Mouse (Mus musculus) right cerebral cortex, postnatal 10 days (tissue): ENCODE results near the gene Tmem178.
A peak's percentile ranks its signal among the peaks of the same experiment; 100 is the strongest.

Source experiments
- DNase-seq, 2 experiments: peaks; one replicate each; pipeline ENCODE4 v3.0.0; 2021; ENCODE audit warnings: low spot score in 2 of 2

The Tmem178 gene

DNA sequence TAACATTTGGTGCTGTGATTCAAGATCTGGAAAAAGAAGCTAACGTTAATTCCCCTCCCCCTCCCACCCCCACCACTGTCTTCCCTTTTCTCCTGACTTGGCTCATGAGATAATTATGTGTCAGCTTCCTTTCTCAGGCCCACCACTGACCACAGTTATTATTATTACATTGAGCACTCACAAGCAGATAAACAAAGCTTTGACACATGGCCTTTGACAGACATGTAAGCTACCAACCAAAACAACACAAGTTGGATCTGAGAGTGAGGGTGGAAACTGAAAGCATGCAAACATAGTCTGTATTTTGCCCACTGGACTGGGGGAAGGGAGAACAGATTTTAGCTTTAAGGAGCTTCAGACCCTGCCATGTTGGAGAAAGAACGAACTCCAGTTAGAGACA lies 52.8 kb downstream of the Tmem178 start:
- DNase-seq: no peak

GRCm38 (mm10) chr17:80998958-80999357 lies 54.5 kb downstream of the Tmem178 start:
- DNase-seq: no peak

DNA sequence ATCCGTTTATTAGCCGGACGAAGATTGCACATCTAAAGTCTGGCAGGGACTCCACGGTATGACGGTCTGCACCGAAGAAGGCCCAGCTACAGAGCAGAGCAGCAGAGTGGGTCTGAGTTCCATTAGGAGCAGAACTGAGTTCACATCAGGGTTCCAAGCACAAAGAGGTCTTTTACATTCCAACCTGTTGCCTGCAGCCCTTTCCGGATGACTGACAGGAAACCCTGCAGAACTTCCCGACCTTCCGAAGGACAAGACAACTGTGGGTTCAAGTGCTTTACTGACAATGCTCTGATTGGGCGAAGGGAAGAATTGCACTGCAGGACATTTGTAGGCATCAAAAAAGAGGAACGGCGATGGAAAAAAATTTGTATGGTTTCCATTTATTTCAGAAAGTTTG lies 56.6 kb downstream of the Tmem178 start:
- no peak for DNase-seq

DNA sequence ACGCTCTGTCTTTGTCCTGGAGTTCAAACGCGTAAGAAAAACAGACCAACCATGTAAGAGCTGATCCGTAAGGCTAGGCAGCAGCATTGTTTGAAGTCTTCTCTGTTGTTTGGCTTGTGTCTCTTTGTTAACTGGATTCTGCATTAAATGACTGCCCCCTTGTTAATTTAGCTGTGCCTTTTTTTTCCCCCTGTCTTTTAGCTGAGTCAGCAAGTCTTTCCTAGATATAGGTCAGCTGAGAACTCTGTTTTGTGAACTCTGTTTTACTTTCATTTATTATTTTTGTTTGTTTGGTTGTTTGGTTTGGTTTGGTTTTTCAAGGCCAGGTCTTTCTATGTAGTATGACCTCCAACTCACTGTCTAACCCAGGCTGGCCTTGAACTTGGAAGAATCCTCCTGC lies 57.2 kb downstream of the Tmem178 start:
- DNase-seq: no peak

DNA sequence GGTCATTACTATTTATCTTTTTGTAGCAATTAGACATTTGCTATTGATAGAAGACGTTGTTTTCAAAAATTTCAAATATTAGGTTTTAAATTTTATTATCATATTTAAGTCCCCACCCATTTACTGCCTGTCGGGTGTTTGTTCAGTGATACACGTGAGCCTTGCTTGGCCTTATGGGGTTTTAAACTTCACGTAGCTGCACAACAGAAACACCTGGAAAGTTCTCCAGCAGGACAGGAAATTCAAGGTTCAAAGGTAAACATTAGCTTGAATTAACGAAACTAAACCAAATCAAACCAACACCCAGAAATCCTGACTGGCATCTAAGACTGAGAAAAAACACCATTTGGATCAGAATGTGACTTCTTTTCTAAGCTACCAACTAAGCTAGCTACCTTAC lies 57.7 kb downstream of the Tmem178 start:
- DNase-seq: no peak

DNA sequence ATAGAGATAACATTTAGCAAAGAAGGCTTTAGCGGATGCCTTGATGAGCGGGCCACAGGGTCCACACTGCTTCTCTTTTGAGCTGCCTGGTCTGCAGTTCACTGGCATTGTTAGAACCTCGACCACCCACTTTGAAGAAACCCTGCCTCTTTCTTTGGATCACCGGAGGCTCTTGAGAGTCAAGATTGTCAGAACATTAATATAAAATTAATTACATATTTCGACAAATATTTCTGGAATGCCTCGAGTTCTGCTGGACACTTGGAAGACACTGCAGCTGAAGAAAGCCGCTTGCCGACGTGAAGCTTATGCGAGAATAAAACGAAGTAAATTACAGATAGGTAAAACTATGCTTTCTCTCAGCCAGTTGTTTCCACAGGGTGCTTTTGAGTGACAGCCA lies 60.0 kb downstream of the Tmem178 start:
- DNase-seq: no peak

DNA sequence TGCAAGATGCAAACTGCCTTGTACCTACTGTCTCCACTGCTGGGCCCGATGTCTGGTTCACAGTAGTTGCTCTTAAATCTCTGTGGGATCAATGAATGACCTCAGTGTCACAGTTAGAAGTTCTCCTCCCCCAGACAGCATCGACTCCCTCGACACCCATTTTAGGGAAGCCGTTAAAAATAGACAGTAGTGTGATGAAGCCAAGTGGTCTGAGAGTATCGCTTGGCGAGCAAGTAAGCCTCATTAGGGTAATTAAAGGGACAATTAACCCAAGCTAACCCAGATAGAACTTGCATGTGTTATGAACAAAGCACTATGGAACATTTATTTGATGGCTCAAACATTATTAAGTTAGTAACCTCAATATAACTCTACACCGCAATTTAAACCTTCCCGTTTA lies 60.9 kb downstream of the Tmem178 start:
- DNase-seq: no peak

GRCm38 (mm10) chr17:81009112-81009511 lies 64.7 kb downstream of the Tmem178 start:
- no peak for DNase-seq

DNA sequence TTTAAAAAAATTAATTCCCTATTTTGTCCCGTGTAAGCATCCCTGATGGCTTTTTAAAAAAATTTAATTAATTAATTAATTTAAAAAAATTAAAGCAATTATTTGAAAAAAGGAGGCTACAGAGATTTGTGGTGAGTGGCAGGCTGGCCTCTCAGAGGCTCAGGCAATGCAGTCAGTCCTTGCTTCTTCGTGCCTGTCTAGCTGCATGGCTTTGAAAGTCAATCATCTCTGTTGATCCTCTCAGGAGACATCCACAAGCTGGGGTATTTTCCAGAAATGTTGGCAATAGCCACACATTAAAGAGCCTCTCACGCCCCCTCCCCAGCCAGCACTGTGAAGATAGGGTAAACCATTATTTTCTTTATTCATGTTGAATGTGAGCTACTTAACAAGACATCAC lies 65.8 kb downstream of the Tmem178 start:
- no peak for DNase-seq

DNA sequence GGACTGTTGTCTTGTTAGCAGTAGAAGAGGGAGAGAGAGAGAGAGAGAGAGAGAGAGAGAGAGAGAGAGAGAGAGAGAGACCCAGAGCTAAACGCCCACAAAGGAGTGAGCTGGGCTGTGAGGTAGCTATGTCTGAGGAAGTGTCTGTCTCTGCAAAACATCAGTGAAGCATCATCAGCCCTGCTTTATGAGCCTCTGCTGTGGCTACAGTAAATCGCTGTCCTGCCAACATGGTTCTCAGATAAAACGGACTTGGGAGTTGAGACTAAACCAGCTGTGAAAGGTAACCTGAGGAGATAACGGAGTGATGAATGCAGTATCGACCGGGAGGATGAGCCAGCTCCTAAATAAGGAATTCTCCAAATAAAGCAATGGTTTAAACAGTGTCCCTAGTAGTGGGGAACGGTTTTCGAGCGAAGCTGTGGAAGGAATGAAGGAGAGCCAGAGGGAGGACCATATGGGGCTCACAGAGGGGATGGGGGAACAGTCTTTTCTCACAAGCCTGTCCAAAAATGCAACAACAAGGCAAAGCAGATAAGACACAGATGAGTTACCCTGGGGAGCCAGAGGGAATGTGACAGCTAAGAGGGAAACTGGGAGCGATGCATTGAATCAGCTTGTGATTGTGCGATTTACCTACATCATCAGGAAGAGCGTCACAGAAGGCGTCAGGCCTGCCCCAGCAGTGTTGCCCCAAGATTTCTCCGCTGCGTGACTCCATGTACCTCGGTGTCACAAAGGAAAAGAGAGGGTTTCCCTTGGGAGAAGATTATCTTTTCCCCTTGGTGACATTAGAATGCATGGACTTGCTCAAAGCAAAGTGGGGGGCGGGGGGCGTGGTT lies 66.6 kb downstream of the Tmem178 start:
- DNase-seq: peak; percentile 59 to 70

GRCm38 (mm10) chr17:81015814-81016447 lies 71.5 kb downstream of the Tmem178 start:
- DNase-seq: peak; percentile 67 to 69

DNA sequence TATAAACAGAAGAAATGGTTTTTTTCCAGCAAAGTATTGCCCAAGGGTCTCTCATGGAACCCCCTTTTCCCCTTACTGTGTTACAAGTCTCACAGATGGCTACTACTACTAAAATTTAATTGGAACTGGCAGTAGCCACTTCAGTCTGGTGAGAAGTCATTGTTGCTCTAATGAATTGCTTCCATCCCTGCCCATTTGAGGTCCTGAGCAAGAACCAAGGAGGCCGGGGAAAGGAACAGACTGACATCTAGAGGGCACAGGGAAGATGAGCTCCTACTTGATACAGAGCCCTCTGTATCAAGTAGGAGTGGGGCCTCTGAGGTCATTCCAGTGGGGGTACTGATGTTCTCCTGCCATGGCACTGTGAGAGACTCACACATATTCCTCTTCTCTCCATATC lies 72.7 kb downstream of the Tmem178 start:
- no peak for DNase-seq

GRCm38 (mm10) chr17:81027331-81027730 lies 82.9 kb downstream of the Tmem178 start:
- DNase-seq: no peak

GRCm38 (mm10) chr17:81031830-81032442 lies 87.5 kb downstream of the Tmem178 start:
- DNase-seq: no peak

GRCm38 (mm10) chr17:81032957-81033356 lies 88.5 kb downstream of the Tmem178 start:
- no peak for DNase-seq

GRCm38 (mm10) chr17:81035354-81035753 lies 90.9 kb downstream of the Tmem178 start:
- DNase-seq: no peak

DNA sequence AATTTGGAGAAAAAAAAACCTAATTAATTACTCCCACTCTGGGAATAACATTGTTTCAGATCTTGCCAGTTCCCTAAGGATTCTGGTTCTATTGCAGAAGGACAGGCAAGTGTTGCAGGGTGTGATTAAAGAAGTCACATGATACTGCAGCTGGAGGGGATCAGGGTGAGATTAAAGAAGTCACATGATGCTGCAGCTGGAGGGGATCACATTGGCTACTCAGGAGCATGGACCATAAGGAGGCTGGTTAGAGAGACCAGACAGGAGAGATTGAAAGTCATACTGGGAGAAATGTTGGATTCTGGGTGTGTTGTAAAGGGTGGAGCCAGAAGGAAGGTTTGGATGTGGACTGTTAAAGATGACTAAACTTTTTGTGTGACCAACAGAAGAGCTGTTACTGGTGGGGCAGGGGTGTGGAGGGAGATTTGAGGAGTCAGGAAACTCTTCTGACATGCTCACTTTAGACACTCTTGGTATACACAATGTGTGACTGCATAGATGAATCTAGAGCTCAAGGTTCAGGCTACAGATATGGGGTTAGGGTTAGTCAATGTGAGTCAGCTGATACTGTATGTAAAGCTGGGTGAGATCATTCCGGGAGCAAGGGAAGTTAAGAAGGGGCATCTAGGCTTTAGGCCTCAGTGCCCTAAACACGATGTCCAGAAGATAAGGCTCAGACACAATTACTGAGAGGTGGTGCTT lies 94.4 kb downstream of the Tmem178 start:
- no peak for DNase-seq

DNA sequence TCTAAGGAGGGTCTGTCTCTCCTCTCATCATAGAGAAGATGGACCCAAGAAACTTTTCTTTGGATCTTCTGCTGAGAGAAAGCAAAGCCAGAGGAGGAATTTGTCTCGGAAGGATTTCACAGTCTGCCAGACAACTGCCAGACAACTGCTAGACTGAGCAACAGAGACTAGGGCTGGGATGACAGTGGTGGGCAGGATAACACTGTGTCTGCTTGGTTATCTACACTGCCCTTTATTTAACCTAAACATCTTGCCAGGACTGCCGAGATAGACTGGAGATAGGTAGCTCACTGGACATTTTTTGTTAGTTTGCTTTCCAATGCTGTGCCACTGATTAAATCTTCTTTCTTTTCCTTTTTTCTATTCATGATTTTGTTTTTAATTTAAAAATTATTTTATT lies 97.2 kb downstream of the Tmem178 start:
- no peak for DNase-seq

GRCm38 (mm10) chr17:81044356-81044755 lies 99.9 kb downstream of the Tmem178 start:
- no peak for DNase-seq

GRCm38 (mm10) chr17:81045115-81045514 lies 100.7 kb downstream of the Tmem178 start:
- no peak for DNase-seq

DNA sequence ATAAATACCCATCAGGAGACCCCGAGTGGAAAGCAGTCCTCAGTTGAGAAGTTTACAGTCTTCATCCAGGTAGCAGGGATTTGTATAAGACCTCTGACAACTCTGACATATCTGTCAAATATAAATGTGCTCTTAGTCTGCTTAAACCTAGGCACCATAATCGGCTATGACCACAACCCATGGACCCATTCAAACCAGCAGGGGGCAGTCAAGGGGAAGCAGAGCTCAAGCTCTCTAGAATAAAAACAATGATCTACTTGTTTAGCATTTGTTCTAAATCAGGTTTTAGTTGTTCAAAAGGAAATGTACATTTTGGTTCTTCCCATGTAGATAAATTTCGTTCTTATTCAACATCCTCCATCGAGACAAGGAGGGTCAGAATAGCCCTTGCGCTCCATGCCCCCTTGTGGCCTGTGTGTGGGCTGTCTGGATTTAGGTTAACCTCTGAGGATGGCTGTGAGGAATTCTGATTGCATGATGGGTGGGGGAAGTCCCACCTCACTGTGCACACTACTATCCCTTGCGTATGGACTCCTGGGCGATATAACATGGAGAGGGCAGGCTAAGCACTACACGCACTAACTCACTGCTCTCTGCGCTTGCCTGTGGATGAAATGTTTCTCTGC lies 101.2 kb downstream of the Tmem178 start:
- peak in 1 of 2 experiments; percentile 44 for DNase-seq
